Mouse (Mus musculus) layer of hippocampus, postnatal 10 days (tissue): ENCODE results near the gene Cav3. TPM values are rescaled to one million over a fixed set of nuclear protein-coding genes. Genes with fewer than 3 reads are reported as not detected.

Experiments used
- DNase-seq, 2 experiments: peaks; one replicate each; pipeline ENCODE4 v3.0.0; 2021; ENCODE audit warnings: low spot score in 2 of 2
- total RNA-seq, 2 experiments: library from RNA; stranded (reverse); gene quantifications; 2 replicates each; pipeline ENCODE4 v1.2.3; 2021

The Cav3 gene
- total RNA-seq, 2 experiments from 2014 or later, result 0.38 to 0.94 TPM

- DNase-seq, result no peak
These were observed 35.3 kb downstream of the Cav3 start for GRCm38 (mm10) chr6:112494620-112495081.

- no peak for DNase-seq
These were observed 35.9 kb downstream of the Cav3 start for GRCm38 (mm10) chr6:112495219-112495618.

GRCm38 (mm10) chr6:112496291-112497060 lies 37.2 kb downstream of the Cav3 start:
- no peak for DNase-seq

GRCm38 (mm10) chr6:112497456-112497855 lies 38.2 kb downstream of the Cav3 start:
- no peak for DNase-seq

GRCm38 (mm10) chr6:112498716-112499115 lies 39.4 kb downstream of the Cav3 start:
- no peak for DNase-seq

GRCm38 (mm10) chr6:112499456-112499855 lies 40.2 kb downstream of the Cav3 start:
- DNase-seq, result no peak

GRCm38 (mm10) chr6:112501156-112501555 lies 41.9 kb downstream of the Cav3 start:
- DNase-seq, result peak; percentile 48 to 53

- no peak for DNase-seq
These were observed 48.3 kb downstream of the Cav3 start for GRCm38 (mm10) chr6:112507617-112508016.

GRCm38 (mm10) chr6:112509590-112510131 lies 50.4 kb downstream of the Cav3 start:
- peak in 1 of 2 experiments; percentile 32 for DNase-seq

GRCm38 (mm10) chr6:112510346-112510745 lies 51.0 kb downstream of the Cav3 start:
- DNase-seq, result peak; percentile 41 to 58

- no peak for DNase-seq
These were observed 55.3 kb downstream of the Cav3 start for GRCm38 (mm10) chr6:112514591-112514990.

- peak in 1 of 2 experiments; percentile 0 for DNase-seq
These were observed 57.2 kb downstream of the Cav3 start for GRCm38 (mm10) chr6:112516496-112516895.

- no peak for DNase-seq
These were observed 58.3 kb downstream of the Cav3 start for GRCm38 (mm10) chr6:112517572-112517971.

GRCm38 (mm10) chr6:112517991-112518390 lies 58.7 kb downstream of the Cav3 start:
- DNase-seq, result no peak

Other genes with a start within 250 kb of the Cav3 start
- gene Lmcd1, start 185.7 kb upstream of the Cav3 start, total RNA-seq, result 1 to 10 TPM; 7.2 to 7.9 TPM
- gene Ssu2, start 71.5 kb upstream of the Cav3 start, total RNA-seq, result 1 to 10 TPM in 1 of 2 experiments, under 1 TPM in 1; 0.49 to 1.1 TPM
- gene Oxtr, start 30.4 kb downstream of the Cav3 start, total RNA-seq, result 1 to 10 TPM; 7.4 to 8.5 TPM
- 10 to 100 TPM in 1 of 2 experiments, 1 to 10 TPM in 1; 9.3 to 10.7 TPM for gene Rad18, start 237.2 kb downstream of the Cav3 start, total RNA-seq